Mouse (Mus musculus) megakaryocyte-erythroid progenitor cell, adult 5-6 weeks (primary cell): ENCODE results near the gene Pink1. TPM values are rescaled to one million over a fixed set of nuclear protein-coding genes. Genes with fewer than 3 reads are reported as not detected.
A peak's percentile ranks its signal among the peaks of the same experiment; 100 is the strongest.

Source experiments
- ATAC-seq: replicated peaks from 2 replicates; pipeline ENCODE4 v1.8.0; 2016; ENCODE audit warnings: mild to moderate bottlenecking, inconsistent platforms; ENCODE audit not compliant: severe bottlenecking, poor library complexity, low FRiP score, low TSS enrichment
- total RNA-seq, 2 experiments: library from RNA; stranded (forward) in 1 of 2; stranded (reverse) in 1 of 2; fragments of 200-1000, 215-1000 nt in 1 of 2; fragments of >200 nt in 1 of 2; fragmentation: Nextera tagmentation in 1 of 2; gene quantifications; 2 replicates each; pipeline ENCODE4 v1.2.3; 2014 to 2017

Pink1 gene
- total RNA-seq, 2 experiments from 2014 or later, result 20.6 to 27.8 TPM

DNA sequence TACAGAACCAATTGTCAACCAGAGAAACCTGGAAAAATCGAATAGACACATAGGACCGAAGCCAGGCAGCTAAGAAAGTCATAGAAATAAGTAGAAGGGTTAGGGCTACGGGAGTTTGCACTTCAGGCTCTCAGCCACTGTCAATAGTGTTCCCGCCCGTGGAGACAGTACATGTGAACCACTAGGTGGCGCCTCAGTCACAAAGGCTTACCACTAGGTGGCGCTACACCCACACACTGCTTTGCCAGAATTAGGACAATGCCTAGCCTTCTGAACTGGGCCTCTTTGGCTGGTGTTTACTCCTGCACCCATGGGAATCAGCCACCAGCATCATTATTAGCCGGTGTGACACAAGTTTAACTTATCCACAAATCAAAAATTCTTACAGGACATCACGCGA lies 6.6 kb downstream of the Pink1 start:
- ATAC-seq, result peak; percentile 64

DNA sequence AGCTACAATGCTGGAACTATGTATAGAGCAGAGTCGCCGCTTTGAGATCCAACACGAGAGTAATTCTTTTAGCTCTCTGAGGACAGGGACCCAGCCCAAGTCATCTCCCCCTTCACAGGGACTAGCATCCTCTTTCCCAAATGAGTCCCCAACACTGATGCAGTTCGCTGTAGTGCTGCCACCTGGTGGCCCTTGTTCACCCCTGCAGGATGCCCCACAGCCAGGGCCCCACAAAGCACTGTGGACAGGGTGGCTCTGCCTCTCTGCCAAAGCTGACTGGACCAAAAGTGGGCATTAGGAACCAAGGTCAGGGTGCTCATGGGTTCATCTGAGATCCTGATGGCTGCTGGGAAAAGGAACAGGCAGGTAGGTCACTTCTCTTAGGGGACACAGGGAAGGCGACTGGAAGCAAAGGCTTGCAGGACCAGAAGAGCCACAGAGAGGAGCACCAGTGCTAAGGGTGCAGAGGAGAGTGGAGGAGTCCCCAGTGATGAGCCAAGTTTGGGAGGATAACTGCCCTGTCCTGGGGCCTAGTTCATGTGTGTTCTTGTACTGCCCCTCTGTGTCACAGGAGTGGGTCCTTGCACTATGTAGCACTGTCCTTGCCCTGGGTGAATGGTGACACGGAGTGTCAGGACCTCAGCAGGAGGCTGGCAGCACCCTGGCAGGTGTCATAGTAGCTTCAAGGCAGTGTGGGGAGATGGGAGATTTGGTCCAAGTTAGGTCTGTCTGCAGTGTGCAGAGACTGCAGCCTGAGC lies 7.4 kb downstream of the Pink1 start:
- ATAC-seq, result peak; percentile 74

DNA sequence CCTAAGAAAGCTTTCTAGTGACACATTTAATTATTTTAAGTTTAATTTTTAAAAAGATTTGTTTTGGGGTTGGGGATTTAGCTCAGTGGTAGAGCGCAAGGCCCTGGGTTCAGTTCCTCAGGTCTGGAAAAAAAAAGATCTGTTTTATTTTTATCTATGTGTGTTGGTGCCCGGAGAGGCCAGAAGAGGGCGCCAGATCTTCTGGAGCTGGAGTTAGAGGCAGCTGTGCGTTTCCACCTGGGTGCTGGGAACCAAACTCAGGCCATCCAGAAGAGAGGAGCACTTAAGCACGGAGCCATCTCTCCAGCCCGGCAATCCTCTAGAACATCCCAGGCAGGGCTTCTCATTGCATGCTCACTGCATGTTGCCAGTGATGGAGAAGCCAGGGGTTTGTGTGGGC lies 9.7 kb downstream of the Pink1 start:
- ATAC-seq, result no peak

DNA sequence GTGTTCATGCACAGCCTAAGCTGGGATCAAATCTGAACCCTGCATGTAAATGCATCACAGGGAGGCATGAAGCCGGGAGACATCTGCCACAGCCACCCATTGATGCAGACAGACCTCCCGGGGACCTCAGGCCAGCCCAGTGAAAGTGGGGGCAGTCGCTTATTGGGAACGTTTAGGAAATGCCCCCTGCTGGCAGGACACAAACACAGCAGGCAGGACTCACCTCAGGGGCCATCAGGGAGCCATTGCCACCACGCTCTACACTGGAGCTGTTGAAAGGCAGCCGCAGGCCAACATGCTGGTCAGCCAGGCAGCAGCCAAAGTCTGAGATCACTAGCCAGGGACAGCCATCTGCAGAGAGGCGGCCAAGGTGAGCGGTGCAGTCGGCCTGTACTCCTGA lies 10.3 kb downstream of the Pink1 start:
- no peak for ATAC-seq

DNA sequence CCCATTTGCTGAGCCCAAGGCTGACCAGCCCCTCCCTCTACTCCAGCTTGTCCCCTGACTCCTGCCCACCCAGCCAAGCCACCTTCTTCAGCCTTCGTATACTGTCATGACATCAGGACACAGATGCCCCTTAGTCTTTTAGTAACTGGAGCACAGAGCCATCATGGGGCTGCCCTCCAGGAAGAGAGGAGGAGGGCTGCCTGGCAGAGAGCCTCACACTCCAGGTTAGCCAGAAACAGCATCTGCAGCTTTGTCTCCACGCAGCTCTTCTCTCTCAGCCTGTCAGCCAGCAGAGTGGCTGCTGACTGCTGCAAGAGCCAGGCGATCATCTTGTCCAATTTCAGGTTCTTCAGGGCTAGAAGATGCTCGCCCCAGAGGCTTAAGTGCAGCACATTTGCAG lies 12.3 kb downstream of the Pink1 start:
- ATAC-seq, result no peak

DNA sequence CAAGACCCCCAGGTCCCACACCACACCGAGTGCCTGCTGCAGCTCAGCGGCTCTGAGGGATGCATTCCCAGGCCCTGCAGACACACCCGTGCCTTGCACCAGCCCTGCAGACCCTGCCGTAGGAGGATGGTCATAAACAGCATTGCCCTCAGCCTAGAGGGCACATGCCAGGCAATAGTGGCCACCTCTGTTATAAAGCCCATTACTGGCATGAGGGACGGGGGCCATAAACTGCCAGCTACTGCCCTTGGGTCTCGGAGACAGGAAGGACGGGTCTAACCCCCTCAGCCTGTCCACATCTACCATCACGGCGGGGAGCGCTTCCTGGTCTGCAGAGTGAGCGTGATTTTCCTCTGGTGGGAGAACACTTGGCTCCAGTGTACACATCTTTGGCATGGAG lies 13.1 kb downstream of the Pink1 start:
- ATAC-seq, result no peak

DNA sequence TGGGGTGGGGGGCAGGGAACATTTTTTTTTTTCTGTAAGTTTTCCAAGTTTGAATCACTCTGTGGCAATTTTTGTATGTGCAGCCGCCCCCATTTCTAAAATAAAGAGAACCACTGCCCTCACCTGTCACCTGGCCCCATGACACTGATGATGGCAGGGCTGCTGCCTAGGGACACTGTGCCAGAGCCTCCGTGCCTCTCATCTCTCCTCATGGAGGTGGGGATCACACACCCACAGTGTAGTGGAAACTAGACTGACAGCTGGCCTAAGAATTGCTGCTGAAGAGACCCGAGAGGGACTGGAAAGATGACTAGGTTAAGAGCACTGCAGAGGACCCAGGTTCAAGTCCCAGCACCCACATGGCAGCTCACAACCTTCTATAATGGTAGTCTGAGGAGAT lies 14.0 kb downstream of the Pink1 start:
- no peak for ATAC-seq

DNA sequence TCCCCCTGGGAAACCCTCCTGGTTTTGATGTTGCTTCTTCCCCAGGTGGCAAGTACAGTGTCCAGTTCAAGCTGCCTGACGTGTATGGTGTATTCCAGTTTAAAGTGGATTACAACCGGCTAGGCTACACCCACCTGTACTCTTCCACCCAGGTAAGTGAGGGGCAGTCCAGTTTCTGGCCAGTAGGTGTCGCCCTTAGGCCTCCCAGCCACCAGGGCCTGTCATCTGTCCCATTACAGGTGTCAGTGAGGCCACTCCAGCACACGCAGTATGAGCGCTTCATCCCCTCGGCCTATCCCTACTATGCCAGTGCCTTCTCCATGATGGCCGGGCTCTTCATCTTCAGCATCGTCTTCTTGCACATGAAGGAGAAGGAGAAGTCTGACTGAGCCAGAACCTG lies 14.5 kb downstream of the Pink1 start:
- ATAC-seq, result peak; percentile 43; the same call in 1 of the 2 replicates

DNA sequence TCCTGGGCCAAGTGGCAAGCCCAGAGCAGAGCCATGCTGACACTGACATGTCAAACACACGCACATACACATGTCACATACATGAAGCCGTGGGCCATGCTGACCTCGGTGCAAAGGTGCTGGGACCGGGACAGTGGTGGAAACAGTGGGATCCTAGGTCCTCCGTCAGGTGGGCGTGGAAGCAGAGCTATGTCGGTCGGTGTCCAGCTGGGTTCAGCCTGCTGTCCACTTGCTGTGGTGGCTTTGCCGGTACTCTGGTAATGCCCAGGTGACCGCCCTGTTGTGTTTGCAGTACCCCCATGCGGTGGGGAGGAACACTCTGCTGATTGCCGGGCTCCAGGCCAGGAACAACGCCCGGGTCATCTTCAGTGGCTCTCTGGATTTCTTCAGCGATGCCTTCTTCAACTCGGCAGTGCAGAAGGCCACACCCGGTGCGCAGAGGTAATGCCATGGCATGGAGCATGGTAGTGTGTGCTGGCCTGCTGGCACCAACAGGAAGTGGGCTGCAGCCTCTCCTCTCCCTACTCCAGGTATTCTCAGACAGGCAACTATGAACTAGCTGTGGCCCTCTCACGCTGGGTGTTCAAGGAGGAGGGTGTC lies 15.7 kb downstream of the Pink1 start:
- no peak for ATAC-seq

DNA sequence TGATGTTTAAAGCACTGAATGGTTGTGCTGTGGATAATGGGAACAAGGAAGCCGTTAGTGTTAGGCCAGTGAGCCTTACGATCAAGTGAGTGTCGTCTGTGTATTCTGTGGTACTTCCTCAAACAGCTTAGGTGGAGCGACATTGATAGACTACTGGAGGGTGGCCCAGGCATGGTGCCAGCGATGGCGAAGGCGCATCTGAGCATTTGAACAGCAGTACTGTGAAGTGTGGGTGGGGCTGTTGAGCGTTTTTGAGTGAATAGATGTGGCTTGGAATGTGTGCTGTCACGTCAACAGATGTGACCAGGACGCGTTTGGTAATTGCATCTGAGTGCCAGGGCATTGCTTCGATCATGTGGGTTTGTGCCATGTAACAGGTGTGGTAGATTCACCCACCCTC lies 18.4 kb downstream of the Pink1 start:
- ATAC-seq, result no peak

DNA sequence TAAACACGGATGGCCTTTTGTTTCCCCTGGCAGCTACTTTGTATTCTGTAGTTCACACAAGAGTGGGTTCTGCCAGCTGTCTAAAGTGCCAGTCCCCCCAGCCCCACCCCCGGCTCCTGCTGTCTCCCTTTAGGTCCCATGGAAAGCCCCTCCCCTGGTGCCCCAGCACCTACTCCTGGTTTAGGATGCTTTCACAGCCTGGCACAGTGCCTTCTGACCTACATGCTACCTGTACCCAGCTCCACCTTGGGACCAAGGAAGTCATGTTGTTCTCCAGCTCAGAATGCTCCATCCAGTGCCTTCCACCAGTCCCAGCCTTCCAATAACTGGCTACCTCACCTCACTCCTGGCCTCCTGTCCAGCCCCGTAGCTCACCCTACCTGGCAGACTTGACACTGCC lies 19.1 kb downstream of the Pink1 start:
- ATAC-seq, result no peak

DNA sequence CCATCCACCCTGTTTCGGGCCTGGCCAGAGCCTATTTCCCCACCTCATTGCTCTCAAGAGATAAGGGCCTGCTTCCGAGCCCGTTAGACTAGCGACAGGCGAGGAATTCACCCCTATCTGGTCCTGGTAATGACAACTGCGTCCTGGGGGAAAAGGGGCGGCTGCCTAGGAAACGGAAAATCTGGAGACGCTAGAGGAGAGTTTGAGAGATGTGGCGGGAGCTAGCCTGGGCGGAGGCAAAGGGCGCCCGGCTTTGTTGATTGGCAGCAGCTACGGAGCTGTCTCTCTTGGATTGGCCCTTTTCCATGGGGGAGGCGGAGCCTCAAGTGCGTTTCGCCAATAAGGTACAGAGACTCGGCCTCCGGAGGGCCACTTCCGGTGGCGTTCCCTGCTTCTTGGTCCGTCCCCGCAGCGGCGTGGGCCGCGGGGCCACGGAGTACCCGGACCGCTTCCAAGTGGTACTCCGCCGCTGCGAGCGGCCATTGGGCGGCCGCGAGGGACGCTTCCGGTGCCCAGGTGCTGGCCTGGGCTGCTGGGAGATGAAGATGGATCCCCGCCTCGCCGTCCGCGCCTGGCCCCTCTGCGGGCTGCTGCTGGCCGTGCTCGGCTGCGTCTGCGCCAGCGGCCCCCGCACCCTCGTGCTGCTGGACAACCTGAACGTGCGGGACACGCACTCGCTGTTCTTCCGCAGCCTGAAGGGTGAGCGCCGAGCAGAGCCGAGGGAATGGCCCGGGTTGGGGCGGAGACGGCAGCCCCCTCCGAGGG lies 21.6 kb downstream of the Pink1 start, which contains the start of gene Ddost:
Gene Ddost (plus strand): TSS at position 391 of the 765 bp plus-strand sequence.
- peak; percentile 92 for ATAC-seq

DNA sequence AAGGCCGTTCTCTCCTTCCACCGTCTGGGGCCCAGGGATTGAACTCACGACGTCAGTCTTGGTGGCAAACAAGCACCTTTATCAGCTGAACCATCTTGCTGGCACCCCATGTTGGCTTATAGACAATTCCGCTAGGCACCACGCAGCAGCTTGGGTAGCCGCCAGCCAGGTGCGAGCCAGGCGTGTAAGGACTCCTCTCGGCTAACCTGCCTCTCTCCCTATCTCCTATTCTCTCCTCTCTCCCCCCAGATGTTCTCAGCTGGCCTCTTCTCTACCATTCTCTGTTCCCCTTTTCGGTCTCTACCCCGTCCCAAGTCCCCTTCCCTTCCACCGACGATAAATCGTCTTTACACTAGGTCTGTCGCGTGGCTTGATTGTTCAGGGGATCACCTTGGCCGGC lies 22.4 kb downstream of the Pink1 start:
- ATAC-seq, result peak; percentile 33

DNA sequence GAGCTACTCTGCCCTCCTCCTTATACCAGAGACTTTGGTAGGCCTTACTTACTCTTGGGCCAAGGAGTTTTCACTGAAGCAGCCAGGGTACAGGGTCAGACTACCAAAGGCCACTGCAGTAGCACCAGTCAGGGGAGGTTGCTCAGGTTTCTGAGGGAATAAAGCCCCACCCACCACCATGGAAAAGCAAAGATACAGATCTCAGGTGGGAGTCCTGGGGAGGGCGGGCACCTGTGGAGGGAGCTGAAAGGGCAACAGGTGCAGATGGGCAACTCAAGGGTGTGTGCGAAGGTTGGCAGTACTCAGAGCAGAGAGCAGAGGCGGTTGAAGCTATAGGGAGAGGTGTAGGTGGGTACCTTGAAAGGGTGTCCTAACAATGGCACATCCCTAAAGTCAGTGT lies 23.1 kb downstream of the Pink1 start:
- ATAC-seq, result no peak

DNA sequence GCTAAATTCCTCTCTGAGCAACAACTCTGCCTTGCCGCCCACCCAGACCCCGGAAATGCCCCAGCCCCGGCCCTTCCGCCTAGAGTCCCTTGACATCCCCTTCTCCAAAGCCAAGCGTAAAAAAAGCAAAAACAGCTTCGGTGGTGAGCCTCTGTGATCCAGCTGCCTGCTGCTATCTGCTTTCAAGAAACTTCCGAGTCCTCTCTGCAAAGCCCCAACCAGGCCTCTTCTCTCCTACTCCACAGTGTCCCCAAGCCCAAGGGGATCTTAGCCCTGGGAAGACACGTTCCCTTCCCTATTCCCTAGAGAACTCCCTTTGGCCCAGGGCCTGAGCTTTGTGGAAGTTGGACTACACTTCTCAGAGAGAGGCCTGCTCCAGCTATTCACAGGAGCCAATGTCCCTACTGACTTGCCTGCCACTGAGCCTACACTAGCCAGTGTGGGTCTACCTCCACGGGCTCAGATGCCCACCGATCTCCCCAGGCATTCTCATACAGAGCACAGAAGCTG lies 24.8 kb downstream of the Pink1 start:
- ATAC-seq, result no peak

DNA sequence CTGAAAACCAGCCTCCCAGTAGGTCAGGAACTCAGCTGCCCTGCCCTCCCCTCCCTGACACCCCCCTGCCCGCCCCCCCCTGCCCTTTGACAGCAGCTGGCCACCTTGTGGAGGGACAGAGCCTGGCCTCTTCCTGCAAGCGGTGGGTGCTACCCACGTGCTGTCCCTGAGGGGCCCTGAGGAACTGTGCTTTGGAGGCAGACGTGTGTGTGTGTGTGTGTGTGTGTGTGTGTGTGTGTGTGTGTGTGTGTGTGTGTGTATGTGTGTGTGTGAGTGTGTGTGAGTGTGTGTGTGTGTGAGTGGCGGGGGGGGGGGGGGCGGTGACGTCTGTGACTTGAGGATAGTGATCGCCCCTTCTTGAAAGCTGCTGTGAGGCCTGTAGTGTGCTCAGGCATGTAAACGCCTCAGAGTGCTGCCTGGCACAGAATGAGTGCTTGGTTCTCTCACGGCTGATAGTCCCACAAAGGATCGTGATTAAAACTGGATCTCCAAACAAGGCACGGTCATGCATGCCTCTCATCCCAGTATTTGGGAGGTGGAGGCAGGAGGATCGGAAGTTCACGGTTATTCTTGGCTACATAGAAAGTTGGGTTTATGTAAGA lies 32.1 kb downstream of the Pink1 start:
- no peak for ATAC-seq

DNA sequence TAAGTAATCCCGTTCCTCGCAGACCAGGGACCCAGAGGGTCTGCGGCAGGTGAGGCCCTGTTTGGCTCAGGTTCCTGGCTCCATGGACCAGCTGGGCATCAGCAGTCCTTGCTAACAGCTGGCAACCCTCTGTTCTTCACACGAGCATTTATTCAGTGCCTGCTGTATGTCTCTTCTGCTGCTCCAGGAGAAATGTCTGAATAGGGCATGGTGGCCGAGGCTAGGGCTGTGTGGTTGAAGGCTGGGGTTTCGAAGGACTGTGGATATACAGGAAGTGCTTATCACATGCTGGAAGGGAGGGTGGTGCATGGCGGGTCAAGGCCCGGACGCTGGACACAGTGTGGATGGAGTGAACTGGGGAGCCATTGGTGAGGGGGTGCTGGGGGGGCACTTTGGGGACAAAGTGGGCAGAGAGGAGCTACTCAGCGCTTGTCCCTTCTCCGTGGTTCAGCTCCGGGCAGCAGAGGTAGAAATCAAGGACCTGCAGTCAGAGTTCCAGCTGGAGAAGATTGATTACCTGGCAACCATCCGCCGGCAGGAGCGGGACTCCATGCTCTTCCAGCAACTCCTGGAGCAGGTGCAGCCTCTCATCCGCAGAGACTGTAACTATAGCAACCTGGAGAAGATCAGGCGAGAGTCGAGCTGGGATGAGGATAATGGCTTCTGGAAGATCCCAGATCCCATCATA lies 32.7 kb downstream of the Pink1 start:
- ATAC-seq, result no peak

DNA sequence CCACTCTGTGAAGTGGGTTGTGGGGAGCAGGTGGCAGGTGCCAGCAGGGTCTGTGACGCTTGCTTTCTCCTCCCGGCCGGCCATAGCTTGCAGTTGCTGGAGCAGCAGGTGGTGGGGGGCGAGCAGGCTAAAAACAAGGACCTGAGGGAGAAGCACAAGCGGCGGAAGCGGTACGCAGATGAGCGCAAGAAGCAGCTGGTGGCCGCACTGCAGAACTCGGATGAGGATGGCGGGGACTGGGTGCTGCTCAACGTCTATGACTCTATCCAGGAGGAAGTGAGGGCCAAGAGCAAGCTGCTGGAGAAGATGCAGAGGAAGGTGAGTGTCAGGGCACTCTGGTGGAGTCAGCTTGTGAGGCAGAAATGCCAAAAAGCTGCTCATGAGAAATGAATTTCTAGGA lies 34.1 kb downstream of the Pink1 start:
- ATAC-seq, result no peak

DNA sequence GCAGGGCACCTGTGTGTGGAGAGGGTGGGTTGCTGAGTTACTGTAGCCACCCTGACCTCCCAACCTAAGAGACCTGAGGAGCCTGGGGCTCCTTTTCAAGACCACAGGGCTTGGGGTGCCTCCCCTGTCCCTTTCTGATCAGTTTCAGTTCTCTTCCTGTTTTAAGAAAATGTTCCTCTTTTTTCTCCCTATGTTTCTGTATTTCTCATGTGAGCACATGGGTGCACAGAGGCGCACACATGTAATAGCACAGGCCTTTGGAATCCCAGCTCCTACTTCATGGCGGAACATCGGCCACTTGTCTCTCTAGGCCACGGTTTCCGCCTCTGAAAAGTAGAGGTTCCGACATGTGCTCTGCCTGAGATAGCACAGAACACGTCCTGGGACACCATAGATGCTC lies 37.4 kb downstream of the Pink1 start:
- no peak for ATAC-seq
